Mouse (Mus musculus): Measurements from ENCODE around the gene B3galt1.

GRCm38 (mm10) chr2:68003091-68003490 lies 437.4 kb downstream of the B3galt1 start:
- no peak for TF ChIP-seq POLR2A (IDR thresholded peaks at IDR 0.05; ENCODE audit: low read depth, low read length)
- no peak for TF ChIP-seq CTCF (IDR thresholded peaks at IDR 0.05; ENCODE audit: extremely low read depth, insufficient read length, insufficient replicate concordance, low read depth, low read length)
